Mouse (Mus musculus): ENCODE results near the gene Slc6a4. TPM values are rescaled to one million over a fixed set of nuclear protein-coding genes. Genes with fewer than 3 reads are reported as not detected.

Gene Slc6a4
- polyA plus RNA-seq, 1 experiment = 6.1 TPM

- Histone ChIP-seq H3K27ac (ENCODE audit: insufficient read depth, low read length) (no peak overlapping the region), H3K27me3 (ENCODE audit: control insufficient read depth, insufficient read depth, low read length) (peaks cover 22% of the 10 kb centered on the region), H3K4me1 (ENCODE audit: control insufficient read depth, insufficient read depth, insufficient read length) (peaks cover 5% of the 10 kb centered on the region; the same call in 1 of the 2 replicates), H3K36me3 (ENCODE audit: control insufficient read depth, insufficient read depth, low read length) (no peaks in the 10 kb centered on the region), H3K4me3 (ENCODE audit: extremely low read depth, insufficient read depth, insufficient read length) (no peak overlapping the region; the same call in 1 of the 2 replicates)
- TF ChIP-seq POLR2A (IDR thresholded peaks at IDR 0.05; ENCODE audit: low read depth, low read length) = no peak
- no peak for TF ChIP-seq CTCF (IDR thresholded peaks at IDR 0.05; ENCODE audit: extremely low read depth, insufficient read depth, insufficient read length, insufficient replicate concordance)
- 10% methylated on average over 24 of the region's 24 CpGs for WGBS
- no peak for DNase-seq (ENCODE audit: low read depth in 1 of 2, low spot score in 2 of 2)
These were observed 363 bp downstream of the Slc6a4 start for GRCm38 (mm10) chr11:76998705-76999226.

- H3K27me3 ChIP-seq (ENCODE audit: control insufficient read depth, insufficient read depth, low read length) = peaks cover 22% of the 10 kb centered on the region
These were observed 2.3 kb downstream of the Slc6a4 start for GRCm38 (mm10) chr11:77000741-77001140.

GRCm38 (mm10) chr11:77002361-77002760 lies 4.0 kb downstream of the Slc6a4 start:
- H3K27ac ChIP-seq (ENCODE audit: insufficient read depth, low read length) = no peak overlapping the region
- no peak for DNase-seq (ENCODE audit: low read depth in 1 of 2, low spot score in 2 of 2)
- no peaks in the 10 kb centered on the region for H3K36me3 ChIP-seq (ENCODE audit: control insufficient read depth, insufficient read depth, low read length)
- WGBS = 97% methylated on average over 1 of the region's 1 CpGs
- H3K4me3 ChIP-seq (ENCODE audit: extremely low read depth, insufficient read depth, insufficient read length) = no peak overlapping the region
- TF ChIP-seq CTCF (IDR thresholded peaks at IDR 0.05; ENCODE audit: extremely low read depth, insufficient read depth, insufficient read length, insufficient replicate concordance) (no peak), POLR2A (IDR thresholded peaks at IDR 0.05; ENCODE audit: low read depth, low read length) (no peak)
- no peaks in the 10 kb centered on the region for H3K4me1 ChIP-seq (ENCODE audit: control insufficient read depth, insufficient read depth, insufficient read length)
- peaks cover 17% of the 10 kb centered on the region for H3K27me3 ChIP-seq (ENCODE audit: control insufficient read depth, insufficient read depth, low read length)

More at GRCm38 (mm10) chr11:77000741-77001140, 2.3 kb downstream of the Slc6a4 start:
- Histone ChIP-seq H3K4me1 (ENCODE audit: control insufficient read depth, insufficient read depth, insufficient read length) (peaks cover 5% of the 10 kb centered on the region; the same call in 1 of the 2 replicates), H3K36me3 (ENCODE audit: control insufficient read depth, insufficient read depth, low read length) (no peaks in the 10 kb centered on the region), H3K4me3 (ENCODE audit: extremely low read depth, insufficient read depth, insufficient read length) (no peak overlapping the region), H3K27ac (ENCODE audit: insufficient read depth, low read length) (no peak overlapping the region)
- no peak for DNase-seq (ENCODE audit: low read depth in 1 of 2, low spot score in 2 of 2)
- WGBS = 24% methylated on average over 5 of the region's 5 CpGs
- no peak for TF ChIP-seq CTCF (IDR thresholded peaks at IDR 0.05; ENCODE audit: extremely low read depth, insufficient read depth, insufficient read length, insufficient replicate concordance)
- no peak for TF ChIP-seq POLR2A (IDR thresholded peaks at IDR 0.05; ENCODE audit: low read depth, low read length)

- no peak overlapping the region for H3K27ac ChIP-seq (ENCODE audit: insufficient read depth, low read length)
- no peaks in the 10 kb centered on the region for H3K27me3 ChIP-seq (ENCODE audit: control insufficient read depth, insufficient read depth, low read length)
- no peak overlapping the region for H3K4me3 ChIP-seq (ENCODE audit: extremely low read depth, insufficient read depth, insufficient read length)
- H3K4me1 ChIP-seq (ENCODE audit: control insufficient read depth, insufficient read depth, insufficient read length) = no peaks in the 10 kb centered on the region
- DNase-seq (ENCODE audit: low read depth in 1 of 2, low spot score in 2 of 2) = no peak
- TF ChIP-seq CTCF (IDR thresholded peaks at IDR 0.05; ENCODE audit: extremely low read depth, insufficient read depth, insufficient read length, insufficient replicate concordance) (no peak), POLR2A (IDR thresholded peaks at IDR 0.05; ENCODE audit: low read depth, low read length) (no peak)
- H3K36me3 ChIP-seq (ENCODE audit: control insufficient read depth, insufficient read depth, low read length) = no peaks in the 10 kb centered on the region
- 73% methylated on average over 4 of the region's 4 CpGs for whole genome bisulfite sequencing
These were observed 7.5 kb downstream of the Slc6a4 start for GRCm38 (mm10) chr11:77005881-77006280.

- H3K27me3 ChIP-seq (ENCODE audit: control insufficient read depth, insufficient read depth, low read length) = no peaks in the 10 kb centered on the region
- no peaks in the 10 kb centered on the region for H3K4me1 ChIP-seq (ENCODE audit: control insufficient read depth, insufficient read depth, insufficient read length)
- no peak for DNase-seq (ENCODE audit: low read depth in 1 of 2, low spot score in 2 of 2)
- no peaks in the 10 kb centered on the region for H3K36me3 ChIP-seq (ENCODE audit: control insufficient read depth, insufficient read depth, low read length)
- no peak overlapping the region for H3K27ac ChIP-seq (ENCODE audit: insufficient read depth, low read length)
- TF ChIP-seq CTCF (IDR thresholded peaks at IDR 0.05; ENCODE audit: extremely low read depth, insufficient read depth, insufficient read length, insufficient replicate concordance) = no peak
- no peak for TF ChIP-seq POLR2A (IDR thresholded peaks at IDR 0.05; ENCODE audit: low read depth, low read length)
- WGBS = 51% methylated on average over 6 of the region's 6 CpGs
- no peak overlapping the region for H3K4me3 ChIP-seq (ENCODE audit: extremely low read depth, insufficient read depth, insufficient read length)
These were observed 8.2 kb downstream of the Slc6a4 start for GRCm38 (mm10) chr11:77006616-77007015.

GRCm38 (mm10) chr11:77009069-77010025 lies 10.9 kb downstream of the Slc6a4 start:
- Histone ChIP-seq H3K4me1 (ENCODE audit: control insufficient read depth, insufficient read depth, insufficient read length) (no peaks in the 10 kb centered on the region), H3K36me3 (ENCODE audit: control insufficient read depth, insufficient read depth, low read length) (no peaks in the 10 kb centered on the region), H3K27ac (ENCODE audit: insufficient read depth, low read length) (no peak overlapping the region), H3K27me3 (ENCODE audit: control insufficient read depth, insufficient read depth, low read length) (no peaks in the 10 kb centered on the region), H3K4me3 (ENCODE audit: extremely low read depth, insufficient read depth, insufficient read length) (no peak overlapping the region)
- DNase-seq (ENCODE audit: low read depth in 1 of 2, low spot score in 2 of 2) = no peak
- 82% methylated on average over 16 of the region's 16 CpGs for WGBS
- TF ChIP-seq POLR2A (IDR thresholded peaks at IDR 0.05; ENCODE audit: low read depth, low read length) (no peak), CTCF (IDR thresholded peaks at IDR 0.05; ENCODE audit: extremely low read depth, insufficient read depth, insufficient read length, insufficient replicate concordance) (no peak)
